Mouse (Mus musculus) regulatory T cell (primary cell): ENCODE measurements around the gene Keap1.
"Not testable (repeated sequence)": the region's sequence is repeated elsewhere in the genome, so short reads cannot be mapped to it uniquely, and the experiment has no call there.

Source experiments
- in situ Hi-C: fragments of 300-600 bp; cut with MboI, MseI; formaldehyde crosslinking; loops from one replicate; pipeline ENCODE4 v1.15.1; 2025; ENCODE audit warnings: high pct_unique_total_duplicates

Keap1 gene

GRCm38 (mm10) chr9:21196521-21197433, 42.4 kb downstream of the Keap1 start:
- in situ Hi-C loops: no loop called here

GRCm38 (mm10) chr9:21195736-21196505, 43.2 kb downstream of the Keap1 start:
- in situ Hi-C loops: not testable (repeated sequence)

DNA sequence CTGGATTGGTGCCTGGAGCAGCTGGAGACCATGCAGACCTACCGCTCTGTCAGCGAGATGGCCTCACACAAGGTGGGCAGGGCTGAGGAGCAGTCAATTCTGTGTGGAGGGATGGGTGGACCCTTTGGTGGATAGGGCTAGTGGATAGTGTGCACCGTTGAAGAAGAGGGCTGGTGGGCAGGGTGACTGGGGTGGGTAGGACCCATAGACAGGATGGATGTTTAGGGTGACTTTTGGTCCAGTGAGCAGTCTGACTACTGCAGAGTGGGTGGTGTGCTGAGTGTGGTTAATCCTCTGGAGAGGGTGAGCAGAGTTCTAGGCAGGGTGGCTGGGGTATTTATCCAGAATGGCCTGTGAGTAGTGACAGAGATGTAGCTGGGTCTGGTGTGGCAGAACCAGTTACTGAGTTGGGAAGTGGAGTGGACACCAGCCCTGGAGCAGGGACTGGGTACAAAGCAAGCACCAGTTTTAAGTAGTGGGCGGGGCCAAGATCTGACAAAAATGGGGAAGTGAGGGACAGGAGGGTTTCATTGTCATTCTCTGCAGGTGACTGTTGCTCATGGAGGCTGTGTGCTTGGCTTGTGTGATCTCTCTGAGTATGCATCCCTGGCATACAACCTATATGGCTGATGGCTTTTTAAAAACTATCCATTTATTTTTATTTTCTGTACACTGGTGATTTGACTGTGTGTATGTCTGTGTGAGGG, 44.2 kb downstream of the Keap1 start:
- in situ Hi-C loops: no loop called here

DNA sequence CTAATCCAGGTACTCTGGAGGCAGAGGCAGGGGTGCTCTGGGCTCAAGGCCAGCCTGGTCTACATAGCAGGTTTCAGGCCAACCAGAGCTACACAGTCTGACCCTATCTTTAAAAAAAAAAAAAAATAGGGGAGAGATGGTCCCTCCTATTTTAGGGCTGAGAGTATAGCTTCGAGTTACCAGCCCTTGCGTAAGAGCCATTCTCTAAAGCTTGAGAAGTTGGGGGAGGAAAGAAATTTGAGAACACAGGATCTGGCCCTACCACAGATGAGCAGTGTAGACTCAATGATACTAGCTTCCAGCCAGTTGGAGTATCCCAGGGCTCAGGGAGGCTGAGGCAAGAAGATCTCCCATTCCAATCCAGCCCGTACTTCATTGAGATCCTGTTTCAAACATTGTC, 45.4 kb downstream of the Keap1 start:
- in situ Hi-C loops: no loop called here

DNA sequence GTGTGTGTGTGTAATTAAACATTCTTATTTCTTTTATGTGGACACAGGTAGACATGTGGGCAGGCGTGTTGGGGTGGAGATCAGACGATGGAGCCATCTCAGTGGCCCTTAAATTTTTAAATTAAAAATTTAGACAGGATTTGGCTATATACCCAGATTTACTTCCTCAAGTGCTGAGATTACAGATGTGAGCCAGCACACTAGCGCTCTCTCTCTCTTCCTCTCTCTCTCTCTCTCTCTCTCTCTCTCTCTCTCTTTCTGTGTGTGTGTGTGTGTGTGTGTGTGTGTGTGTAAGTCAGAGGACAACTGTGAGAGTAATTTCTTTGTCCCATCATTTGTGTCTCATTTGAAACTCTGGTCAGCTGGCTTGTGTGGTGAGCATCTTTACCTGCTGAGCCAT, 48.5 kb downstream of the Keap1 start:
- in situ Hi-C loops: no loop called here

DNA sequence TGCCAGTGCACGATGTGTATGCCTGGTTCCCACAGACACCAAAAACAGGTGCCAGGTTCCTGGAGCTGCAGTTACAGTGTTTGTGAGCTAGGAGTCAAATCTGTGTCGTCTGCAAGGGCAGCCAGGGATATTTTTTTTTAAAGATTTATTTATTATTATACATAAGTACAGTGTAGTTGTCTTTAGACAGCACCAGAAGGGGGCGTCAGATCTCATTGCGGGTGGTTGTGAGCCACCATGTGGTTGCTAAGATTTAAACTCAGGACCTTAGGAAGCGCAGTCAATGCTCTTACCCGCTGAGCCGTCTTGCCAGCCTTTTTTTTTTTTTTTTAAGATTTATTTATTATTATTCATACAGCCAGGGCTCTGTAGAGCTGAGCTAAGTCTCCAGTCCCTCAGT, 49.3 kb downstream of the Keap1 start:
- in situ Hi-C loops: no loop called here

DNA sequence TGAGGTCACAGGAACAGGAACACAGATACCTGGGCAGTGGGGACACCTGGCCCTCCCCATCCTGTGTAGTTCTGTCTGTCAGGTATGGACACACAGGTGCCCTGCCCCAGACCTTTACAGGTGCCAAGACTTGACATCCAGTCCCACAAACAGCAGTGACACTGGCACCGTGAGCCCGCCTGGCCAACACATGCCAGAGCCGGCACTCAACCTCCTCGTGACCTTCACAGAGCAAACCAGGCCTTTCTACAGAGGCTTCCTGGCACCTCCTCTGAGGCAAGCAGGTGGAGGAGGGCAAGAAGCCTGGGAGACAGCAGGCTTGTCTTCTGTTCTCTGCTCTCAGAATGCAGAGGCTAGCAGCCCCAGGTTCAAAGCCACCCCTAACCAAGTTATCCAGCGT, 53.7 kb downstream of the Keap1 start:
- in situ Hi-C loops: no loop called here

DNA sequence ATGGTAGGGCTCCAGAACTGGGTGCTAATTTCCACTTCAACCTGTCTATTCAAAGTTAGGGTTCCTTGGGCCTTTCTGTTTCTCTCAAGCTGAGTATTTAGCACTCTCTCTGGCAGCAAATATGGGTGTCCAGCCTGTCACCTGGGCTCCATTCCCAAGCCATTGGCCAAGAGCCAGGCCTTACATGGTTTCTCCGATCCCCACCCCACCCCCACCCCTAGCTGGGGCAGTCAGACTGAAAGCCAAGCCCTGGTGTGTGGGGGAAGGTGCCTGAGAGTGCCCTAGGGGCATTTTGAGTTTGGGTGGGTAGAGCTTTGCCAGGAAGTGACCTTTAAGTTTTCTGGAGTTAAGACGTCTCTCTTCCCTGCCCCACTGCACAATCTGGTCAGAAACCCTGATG, 54.4 kb downstream of the Keap1 start:
- in situ Hi-C loops: no loop called here

DNA sequence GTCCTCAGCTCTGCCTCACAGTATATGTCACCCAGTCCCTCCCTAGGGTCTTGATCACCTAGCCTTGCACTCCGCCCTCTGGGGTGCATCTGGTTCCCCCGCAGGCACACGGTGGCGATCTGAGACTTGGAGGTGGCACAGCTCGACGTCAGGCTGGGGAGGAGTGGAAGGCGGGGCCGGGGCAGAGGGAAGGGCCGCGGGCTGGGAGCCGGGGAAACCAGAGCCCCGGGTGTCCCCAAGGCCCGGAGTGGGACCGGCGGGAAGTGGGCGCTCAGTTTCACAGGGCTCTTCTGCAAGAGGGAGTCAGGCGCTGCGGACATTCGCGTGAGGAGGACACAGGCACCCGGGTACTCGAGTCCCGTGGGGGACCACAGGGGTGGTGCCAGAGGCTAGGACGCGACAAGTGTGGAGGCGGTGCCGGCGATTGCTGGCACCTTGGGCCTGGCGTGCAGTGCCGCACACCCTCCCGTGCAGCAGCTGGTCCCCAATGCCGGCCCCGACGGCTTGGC, 55.2 kb downstream of the Keap1 start:
- in situ Hi-C loops: no loop called here

DNA sequence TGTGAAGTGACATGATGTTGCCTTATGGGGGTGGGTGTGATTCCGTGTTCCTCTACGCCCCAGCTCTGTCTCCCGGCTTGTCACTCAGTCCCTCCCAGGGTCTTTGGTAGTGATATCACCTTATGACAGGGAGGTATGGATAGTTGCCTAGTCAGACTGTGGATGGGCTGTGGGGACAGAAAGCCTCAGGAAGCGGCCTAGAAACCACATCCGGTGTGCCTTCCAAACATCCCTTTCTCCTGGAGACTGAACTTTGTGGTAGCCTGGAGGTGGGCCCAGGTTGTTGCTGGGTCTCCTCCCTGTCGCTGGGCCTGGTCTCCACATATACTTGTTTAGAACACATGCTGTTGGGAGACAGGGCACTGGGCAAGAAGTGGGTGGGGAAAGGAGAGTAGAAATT, 55.7 kb downstream of the Keap1 start:
- in situ Hi-C loops: no loop called here

GRCm38 (mm10) chr9:21181421-21182220, 57.5 kb downstream of the Keap1 start:
- in situ Hi-C loops: no loop called here

GRCm38 (mm10) chr9:21180841-21181240, 58.3 kb downstream of the Keap1 start:
- in situ Hi-C loops: no loop called here

GRCm38 (mm10) chr9:21180402-21180801, 58.8 kb downstream of the Keap1 start:
- in situ Hi-C loops: no loop called here
